Mouse (Mus musculus): Measurements from ENCODE around the gene Asb3.

Asb3 gene

DNA sequence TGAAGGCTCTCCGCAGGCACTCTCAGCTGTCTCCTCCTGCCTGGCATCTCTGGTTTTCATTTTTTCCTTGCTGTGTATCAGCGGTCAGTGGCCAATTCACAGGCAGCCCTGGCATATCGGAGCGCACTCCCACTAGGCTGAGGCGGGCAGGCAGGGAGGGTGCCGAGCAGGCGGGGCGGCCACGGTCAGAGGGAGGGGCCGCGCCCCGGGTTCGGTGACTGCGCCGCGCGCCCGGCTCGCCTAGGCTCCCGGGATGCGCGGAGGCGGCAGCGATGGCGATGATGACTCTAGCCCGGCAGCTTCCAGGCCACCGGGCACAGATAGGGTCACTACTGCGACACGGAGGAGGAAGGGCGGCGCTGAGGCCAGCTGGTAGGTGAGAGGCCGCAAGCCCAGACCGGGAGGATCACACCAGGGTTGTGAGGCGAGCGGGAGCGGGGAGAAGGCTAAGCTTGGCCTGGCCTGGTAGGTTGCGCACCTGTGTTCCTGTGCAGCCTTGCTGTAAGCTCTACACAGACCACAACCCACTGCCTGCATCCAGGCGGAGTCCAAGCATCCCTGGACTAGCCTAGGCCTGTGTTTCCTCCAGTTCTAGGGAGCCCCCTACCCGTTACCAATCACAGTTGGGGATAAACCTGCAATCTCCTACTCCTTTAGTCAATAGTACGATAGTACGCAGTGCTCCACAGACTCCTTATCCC, at the start of gene Asb3, which contains the start of gene Gpr75:
TSS of gene Asb3 (plus strand) at position 246 of the 701 bp plus-strand sequence.
TSS of gene Gpr75 (plus strand) at position 188 of the 701 bp plus-strand sequence.
- DNase-seq = peak in 1 of 2 experiments; percentile 2

DNA sequence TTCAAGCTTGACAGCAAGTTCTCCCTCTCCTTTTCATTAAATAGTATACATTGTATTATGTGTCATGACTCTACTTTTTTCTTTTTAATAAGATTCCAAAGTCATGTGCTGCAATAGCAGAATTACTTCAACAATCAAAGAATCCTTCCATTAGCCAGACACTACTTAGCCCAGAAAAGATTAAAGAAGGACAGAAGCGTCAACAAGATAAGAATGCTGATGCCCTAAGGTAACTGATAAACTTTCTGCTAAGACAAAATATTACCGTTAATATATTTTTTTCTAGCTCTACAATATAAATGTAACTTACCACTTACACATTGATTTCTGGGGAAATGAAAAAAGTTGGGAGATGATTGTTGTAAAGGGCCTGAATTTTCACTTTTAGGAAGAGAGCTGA, 46.4 kb upstream of the Asb3 start:
- DNase-seq = no peak

DNA sequence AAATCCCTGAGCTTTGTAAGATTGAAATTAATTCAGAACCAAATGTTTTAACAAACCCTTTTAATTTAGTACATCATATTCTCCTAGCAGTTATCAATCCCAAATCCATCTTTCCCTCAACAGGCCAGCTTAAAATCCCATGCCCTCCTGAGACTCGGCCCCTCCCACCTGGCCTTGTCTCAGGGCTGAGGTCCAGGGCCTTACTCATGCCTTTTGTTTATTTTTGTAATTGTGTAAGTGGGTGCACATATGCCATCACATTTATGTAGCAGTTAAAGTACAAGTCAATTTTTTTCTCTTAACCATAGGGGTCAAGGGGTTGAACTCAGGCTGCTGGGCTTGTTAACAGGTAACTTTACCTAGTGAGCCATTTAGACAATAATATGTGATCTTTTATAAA, 40.9 kb upstream of the Asb3 start:
- DNase-seq = no peak

DNA sequence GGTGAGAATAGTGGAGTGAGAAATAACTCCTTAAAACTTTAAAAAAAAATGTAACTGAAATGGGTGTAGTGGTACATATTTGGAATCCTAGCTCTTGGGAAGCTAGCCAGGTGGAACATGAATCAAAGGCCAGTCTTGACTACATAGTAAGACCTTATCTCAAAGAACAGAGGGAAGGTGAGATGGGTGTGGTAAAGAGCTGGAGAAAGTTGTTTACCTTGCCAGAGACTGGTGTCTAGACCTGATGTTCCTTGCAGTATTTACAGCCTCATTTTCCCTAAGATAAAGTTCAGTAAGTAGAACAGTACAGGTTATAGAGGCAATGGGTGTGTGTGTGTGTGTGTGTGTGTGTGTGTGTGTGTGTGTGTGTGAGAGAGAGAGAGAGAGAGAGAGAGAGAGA, 12.8 kb upstream of the Asb3 start:
- no peak for DNase-seq

DNA sequence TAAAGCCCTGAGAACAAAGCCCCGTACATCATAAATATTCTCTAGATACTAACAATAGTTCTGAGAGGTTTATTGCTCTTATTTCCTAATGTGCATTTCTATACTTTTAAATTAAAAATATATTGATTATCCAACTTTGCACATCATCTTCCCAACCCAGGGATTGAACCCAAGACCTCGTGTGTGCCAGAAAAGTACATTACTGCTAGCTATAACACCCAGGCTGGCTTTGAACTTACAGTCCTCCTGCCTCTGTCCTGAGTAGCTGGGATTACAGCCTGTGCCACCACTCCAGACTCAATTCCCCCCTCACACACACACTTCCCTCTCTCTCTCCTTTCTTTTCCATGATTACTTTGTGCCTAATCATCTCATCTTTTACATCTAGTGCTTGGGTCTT, 2.9 kb downstream of the Asb3 start:
- DNase-seq = no peak

DNA sequence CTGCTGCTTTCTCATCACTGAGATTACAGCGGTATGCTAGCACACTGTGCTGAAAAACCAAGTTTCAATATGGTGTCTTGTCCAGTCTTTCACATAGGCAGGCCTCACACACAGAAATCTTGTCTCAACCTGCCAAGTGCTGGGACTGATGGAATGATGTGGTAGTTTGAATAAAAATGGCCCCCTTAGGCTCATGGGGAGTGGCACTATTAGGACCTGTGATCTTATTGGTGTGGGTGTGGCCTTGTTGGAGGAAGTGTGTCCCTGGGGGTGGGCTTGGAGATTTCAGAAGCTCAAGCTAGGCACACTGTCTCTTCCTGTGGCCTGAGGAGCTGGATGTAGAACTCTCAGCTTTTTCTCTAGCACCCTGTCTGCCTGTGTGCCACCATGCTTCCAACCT, 11.0 kb downstream of the Asb3 start:
- DNase-seq = no peak

DNA sequence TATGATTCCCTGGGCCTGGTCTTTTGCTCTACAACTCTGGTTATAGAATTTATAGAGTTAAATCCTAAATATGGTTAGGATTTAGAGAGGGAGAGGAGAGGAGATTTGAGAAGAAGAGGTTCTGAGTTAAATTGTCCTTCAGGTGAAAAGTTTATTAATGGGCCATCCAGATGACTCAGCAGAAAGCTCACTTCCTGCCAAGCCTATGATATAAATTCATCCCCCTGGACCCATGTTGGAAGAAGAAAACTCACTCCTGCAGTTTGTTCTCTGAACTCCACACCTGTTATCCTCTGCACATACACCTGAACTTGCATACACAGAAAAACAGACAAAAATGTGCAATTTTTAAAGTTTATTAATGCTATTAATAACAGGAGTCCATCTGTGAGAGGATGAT, 14.1 kb downstream of the Asb3 start:
- DNase-seq = no peak

DNA sequence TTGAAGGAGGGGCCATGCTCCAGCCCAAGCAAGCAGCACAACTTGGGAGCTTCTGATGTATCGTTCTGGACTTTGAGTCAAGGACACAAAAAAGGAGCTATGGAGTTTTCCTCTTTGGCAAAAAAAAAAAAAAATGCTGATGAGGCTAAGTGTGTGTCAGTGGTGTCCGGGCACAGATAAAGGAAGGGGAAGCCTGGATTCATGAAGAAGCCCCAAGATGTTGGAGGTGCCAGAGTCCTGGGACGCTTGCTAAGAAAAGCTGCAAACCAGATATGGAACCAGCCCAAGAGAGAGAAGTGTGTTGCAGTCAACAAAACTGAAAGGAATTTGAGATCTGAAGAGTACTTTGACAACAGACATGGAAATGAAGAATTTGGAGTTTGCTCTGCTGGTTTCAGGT, 27.1 kb downstream of the Asb3 start:
- DNase-seq = no peak

DNA sequence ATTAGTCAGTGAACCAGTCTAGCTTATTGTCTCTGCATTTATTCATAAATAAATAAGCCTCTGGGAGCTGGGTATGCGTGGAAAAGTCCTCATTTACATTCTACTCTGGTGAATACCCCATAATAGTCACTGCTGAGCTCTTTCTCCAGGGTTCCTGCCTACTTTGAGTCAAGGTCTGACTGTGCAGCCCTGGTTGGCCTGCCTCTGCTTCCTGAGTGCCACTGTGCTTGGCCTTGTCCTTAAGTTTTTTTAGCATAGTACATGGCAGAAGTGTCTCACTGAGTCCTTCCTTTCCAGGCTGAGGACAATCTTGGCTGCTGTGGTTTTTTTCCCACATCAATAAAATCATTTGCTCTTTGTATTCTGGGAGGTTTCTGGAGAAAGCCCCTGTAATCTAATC, 35.4 kb downstream of the Asb3 start:
- DNase-seq = no peak

DNA sequence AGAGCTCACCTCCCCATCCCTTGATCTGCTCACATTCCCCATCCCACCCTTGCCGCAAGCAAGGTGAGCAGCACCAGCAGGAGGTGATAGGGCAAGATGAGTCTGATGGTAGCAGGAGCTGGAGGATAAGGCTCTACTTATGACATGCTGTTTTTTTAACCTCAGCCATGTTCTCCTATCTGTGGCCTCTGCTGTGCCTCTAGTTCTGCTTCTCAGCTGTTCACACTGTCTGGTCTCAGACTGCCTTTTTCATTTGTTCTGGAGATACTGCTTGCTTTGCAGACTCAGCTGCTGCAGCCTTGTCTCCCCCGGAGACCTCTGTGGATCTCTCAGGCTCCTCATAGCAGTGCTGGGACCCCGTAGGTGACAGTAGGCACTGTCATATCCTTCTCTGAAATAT, 38.1 kb downstream of the Asb3 start:
- no peak for DNase-seq

DNA sequence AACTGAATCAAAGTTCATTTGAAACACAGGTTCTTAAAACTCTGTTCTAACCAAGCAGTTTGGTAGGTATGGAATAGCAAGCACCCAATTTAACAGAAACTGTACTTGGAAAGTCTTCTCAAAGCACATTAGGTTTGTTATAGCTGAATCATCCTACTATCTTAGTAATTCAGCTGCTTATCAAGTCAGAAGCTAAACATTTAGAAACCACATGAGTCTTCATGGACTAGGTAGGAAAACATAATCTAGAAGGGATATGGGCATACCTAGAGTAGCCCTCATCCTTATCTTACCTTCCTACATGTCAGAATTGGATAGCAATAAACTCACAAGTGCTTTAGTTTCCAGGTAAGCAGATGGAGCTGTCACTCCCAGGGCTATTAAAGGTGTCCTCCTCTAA, 42.9 kb downstream of the Asb3 start:
- DNase-seq = no peak

DNA sequence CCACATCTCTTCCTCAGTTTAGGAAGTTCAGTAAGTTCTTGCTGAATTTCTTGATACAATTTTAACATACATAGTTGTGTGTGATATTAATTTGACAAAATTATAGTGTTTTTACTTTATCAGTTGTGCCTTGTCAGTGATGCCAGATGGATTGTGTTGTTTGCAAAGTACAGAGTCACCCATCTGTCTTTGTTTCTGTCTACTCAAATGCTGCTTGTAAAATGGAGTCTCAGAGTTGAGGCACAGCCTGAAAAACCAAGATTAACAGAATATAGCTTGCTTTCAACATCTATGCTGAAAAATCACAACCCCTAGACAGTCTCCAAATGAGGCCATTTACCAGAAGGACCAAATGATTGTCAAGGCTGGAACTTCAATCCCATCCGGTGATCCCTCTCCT, 43.3 kb downstream of the Asb3 start:
- no peak for DNase-seq

DNA sequence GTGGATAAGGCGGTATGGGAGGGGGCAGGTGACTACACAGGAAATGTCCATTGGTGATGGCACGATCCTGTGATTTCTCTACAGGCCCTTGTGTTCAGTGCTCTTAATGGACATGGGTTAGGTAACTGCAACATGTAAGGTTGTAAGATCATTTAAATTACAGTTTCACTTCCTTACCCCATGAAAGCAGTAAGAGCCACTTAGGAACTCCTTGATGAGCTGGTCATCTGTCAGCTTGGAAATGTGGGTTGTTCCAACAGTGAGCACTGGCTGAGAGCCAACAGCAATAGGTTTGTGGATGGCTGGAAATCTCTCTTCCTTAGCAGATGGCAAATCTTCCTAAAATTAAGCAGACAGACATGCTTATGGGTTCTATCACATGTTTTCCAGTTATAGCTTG, 58.3 kb downstream of the Asb3 start:
- no peak for DNase-seq

DNA sequence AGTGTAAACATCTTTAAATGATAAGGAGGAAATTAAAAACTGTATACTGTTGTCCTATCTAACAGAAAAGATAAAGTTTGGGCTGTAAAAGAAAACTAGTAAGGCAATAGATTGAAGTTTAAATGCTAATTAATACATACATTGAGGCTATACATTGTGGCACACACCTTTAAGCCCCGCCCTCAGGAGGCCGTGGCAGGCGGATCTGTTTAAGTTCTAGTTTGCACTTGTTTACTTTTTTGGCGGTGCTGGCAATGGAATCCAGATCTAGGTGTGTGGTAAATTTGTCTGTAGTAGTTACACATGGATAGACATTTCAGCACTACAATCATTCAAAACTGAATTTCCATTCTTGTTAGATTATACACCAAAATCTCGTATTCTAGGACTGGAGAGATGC, 67.6 kb downstream of the Asb3 start:
- no peak for DNase-seq

DNA sequence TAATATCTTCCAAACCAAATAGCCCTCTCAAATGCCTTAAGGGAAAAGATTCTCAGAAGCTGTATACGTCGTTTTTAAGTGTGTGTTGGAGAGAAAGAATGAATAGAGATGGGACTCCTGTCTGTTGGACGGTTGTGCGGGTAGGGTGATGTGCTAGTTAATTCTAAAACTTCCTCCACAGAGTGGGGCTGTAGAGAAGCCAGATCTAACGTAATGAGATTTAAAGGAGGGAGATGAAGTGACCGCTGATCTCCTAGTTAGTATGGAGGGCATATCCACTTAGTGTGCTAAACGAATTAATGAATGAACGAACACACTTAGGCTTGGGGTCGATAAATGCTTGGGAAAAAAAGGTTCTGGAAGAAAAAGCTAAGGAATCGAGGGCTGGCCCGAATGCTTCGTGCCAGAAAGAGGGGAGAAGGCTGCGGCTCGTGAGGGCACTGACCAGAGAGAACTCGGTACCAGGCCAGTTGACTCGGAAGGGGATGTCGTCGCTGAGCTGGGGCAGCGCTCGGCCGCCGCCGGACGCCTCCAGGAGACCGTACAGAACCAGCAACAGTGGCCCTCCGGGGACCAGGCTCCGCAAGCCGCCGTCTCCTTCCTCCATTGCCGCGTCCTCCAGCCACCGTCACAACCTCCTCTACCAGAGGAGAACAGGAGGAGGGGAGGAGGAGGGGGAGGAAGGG, 68.4 kb downstream of the Asb3 start:
- DNase-seq = peak; percentile 38 to 44

DNA sequence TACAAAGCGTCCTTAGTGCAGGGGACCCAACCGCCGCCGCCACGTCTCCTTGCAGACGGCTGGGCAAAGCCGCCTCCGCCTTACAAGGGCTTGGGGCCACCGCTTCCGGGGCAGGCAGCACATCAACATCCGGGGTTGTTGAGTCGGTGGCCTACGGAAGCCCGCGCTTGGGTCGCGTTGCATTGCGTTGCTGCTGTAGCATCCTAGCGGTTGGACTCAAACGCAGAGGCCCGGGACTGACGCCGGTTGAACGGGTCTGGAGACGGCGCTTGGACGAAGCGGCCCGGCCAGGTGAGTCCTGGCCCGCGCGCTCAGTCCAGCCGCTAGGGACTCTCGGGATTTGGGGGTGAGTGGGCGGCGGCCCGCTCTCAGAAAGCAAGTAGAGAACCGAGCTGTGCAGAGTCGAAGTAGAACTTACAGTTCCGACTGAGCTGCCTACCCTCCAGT, 69.1 kb downstream of the Asb3 start, which contains the start of gene Erlec1:
TSS of gene Erlec1 (minus strand) at position 57 of the 447 bp plus-strand sequence.
- DNase-seq = peak; percentile 74 to 76

DNA sequence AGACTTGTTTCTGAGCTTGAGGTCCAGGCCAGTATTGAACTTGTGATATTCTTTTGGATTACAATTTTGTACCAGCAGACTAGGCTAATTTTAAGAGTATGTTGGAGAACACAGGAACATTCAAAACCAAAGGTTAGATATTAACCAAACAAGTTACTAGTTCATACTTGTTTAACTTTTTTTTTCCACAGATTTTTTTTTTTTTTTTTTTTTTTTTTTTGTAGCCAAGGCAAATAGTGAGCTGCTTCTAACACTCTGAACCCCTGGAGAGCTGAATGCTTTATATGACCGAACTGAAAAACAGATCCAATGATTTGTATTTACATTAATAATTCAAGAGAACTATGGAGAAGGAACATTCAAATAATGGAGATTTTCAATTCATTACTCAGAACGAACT, 100.0 kb downstream of the Asb3 start:
- no peak for DNase-seq

DNA sequence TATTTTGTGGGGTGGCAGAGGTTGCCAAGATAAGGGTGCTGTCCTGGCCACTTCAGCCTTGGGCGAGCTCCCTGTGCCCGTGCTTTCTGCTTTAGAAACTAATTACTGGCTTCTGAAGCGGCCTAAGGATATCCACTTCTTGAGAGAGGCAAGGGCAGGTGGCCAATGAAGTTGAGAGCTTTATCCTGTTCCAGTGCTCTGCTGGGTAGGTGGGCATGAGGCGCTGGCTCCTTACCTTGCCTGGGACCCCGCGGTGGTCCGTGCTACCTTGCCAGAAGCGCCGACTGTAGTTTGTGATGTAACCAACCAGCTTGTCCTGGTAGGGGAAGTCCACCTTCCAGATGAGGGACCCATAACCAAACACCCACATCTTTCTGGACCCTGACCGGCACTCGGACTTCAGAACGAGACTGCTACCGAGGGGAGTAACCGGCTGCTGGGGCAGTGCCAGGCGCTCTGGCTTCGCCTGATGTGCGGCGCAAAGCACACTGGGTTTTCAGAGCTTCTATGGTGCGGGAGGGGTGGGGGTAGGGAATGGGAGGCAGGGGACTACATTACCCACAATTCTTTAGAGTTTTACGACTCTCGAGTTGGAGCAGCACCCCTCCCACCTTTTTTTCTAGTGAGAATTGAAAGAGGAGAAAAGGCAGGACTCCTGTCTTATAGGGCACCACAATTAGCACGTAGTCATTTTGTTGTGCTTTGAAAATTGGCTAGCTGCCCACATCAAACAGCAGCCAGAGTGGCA, 100.8 kb downstream of the Asb3 start, which contains the start of gene Chac2:
TSS of gene Chac2 (minus strand) at position 474 of the 748 bp plus-strand sequence.
- DNase-seq = peak; percentile 63 to 66

DNA sequence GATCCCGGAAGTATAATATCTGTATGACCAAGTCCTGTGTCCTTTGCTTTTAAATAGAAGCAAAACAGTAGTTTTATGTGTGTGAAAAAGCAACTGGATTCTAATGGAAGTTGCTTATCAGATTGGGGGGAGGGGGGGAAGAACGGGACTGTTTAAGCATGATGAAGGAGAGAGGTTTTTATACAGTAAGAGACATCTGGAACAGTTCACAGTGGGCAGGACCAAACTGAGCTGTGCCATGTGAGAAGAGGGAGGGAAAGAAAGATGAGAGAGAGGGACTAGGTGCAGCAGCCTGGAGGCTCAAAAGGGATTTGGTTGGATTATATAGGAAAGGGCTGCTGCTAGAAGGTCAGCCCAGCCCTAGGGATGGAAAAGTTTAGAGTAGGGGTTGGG, 101.4 kb downstream of the Asb3 start:
- DNase-seq = no peak

DNA sequence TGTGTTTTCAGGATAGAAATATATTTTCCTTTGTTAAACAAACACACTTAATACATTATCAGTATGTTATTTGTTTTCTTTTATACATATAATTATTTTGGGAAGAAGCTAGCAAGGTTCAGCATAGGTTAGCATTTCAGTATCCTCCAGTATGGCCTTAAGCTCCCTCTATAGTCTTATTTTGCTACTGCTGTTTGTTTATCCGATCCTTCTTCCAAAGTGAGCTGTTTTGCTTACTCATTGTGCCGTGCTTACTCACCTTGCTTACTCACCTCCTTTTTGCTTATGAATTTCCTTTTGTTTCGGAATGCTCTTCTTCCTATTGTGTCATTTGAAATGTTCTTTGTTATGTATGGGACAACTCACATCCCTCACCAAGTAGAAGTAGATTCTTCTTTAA, 111.5 kb downstream of the Asb3 start:
- no peak for DNase-seq

DNA sequence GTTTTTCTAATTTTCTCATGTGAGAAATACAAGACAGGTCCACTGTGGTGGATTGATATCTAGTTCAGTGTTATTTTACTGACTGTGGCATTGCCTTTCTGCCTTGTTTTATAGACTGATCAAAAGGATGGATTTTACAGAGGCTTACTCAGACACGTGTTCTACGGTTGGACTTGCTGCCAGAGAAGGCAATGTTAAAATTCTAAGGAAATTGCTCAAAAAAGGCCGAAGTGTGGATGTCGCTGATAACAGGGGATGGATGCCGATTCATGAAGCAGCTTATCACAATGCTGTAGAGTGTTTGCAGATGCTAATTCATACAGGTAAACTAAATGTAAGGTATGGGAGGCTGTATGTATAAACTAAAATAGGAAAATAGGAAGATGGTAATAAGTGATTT, 113.0 kb downstream of the Asb3 start:
- DNase-seq = no peak

DNA sequence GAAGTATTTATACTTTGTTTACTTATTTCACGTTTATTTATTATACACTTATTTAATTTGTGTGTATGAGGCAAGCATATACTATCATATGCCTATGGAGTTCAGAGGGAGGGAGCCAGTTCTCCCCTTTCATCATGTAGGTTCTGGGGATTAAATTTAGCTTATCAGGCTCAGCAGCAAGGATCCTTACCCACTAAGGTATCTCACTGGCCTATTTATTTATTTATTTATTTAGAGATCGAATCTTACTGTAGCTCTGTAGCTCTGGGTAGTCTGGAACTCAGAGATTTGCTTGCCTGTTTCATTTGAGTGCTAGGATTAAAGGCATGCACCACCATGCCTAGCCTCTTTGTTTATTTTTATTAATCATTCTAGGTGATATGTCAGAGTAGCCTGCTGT, 113.5 kb downstream of the Asb3 start:
- no peak for DNase-seq

DNA sequence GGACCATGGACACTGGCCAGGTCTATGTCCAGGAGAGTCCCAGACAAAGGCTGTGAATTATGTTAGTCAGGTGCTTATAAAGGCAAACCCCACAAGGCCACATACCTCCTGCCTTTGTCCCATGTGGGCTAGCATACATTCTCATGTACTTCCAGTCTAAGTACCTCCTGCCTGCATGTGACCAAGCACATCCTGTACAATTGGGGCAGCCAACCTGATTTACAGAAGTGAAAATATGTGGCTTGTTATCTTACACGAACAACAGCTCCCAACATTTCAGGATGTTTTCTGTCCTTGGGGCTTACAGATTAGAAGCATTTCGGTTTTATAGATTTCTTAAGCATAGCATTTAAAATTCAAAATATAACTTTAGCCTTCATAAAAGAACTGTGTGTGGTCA, 114.8 kb downstream of the Asb3 start:
- DNase-seq = no peak
